Mouse (Mus musculus) CH12.LX (cell line): ENCODE data around the gene Fry.

Source experiments
- CTCF ChIP-seq, 2 experiments: IDR thresholded peaks in 1 of 2; conservative IDR thresholded peaks in 1 of 2; 2 replicates each; pipeline ENCODE4 v1.5.1; 2011 to 2012; ENCODE audit warnings: low read depth in 2 of 2, low read length in 2 of 2, improper control_type of control experiment in 1 of 2, inconsistent platforms in 1 of 2, mild to moderate bottlenecking in 1 of 2, moderate library complexity in 1 of 2
- ELF1 ChIP-seq: IDR thresholded peaks from 2 replicates; pipeline ENCODE4 v1.6.1; 2014; ENCODE audit warnings: low read depth, mild to moderate bottlenecking, inconsistent platforms, low read length, improper control_type of control experiment
- JUND ChIP-seq: conservative IDR thresholded peaks from 2 replicates; pipeline ENCODE4 v1.6.1; 2011; ENCODE audit warnings: low read depth, low read length, improper control_type of control experiment
- PAX5 ChIP-seq: IDR thresholded peaks from 2 replicates; pipeline ENCODE4 v1.6.1; 2012; ENCODE audit warnings: low read length, inconsistent platforms, mixed read lengths
- POLR2A ChIP-seq: IDR thresholded peaks from 2 replicates; pipeline ENCODE4 v1.6.1; 2011; ENCODE audit warnings: low read depth, mild to moderate bottlenecking, improper control_type of control experiment, low read length
- RAD21 ChIP-seq: IDR thresholded peaks from 2 replicates; pipeline ENCODE4 v1.6.1; 2011; ENCODE audit warnings: low read depth, mild to moderate bottlenecking, low read length, improper control_type of control experiment, moderate library complexity
- SIN3A ChIP-seq: IDR thresholded peaks from 2 replicates; pipeline ENCODE4 v1.6.1; 2012; ENCODE audit warnings: low read length, improper control_type of control experiment, inconsistent platforms

DNA sequence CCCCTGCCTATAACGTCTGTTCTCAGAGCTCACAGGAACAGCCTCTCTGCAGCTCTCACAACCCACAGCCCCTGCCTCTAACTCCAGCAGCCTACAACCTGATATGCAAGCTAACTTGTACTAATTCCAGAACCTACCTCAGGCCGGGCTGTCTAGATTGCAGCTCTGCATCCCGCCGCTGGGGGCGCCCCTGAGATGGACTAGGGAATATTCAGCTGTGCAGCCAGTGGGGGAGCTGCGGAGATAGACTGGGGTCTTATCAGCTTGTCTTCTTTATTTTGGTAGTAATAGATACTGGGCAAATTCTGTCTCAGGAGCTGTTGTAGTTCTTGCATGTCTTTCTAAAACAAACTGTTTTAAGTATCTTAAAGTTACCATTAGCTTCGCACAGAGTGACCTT lies 101.9 kb downstream of the Fry start:
- TF ChIP-seq RAD21 (no peak), CTCF (conservative IDR thresholded peaks at IDR 0.05 in 1 of 2, IDR thresholded peaks at IDR 0.05 in 1 of 2; ENCODE audit: low read depth in 2 of 2, low read length in 2 of 2) (peak in 1 of 2 experiments; percentile 53; a peak in 2 of 4 replicates), ELF1 (no peak), POLR2A (no peak), PAX5 (no peak), JUND (no peak), SIN3A (no peak)
